Mouse (Mus musculus) gastrocnemius, postnatal 36 days (tissue): Measurements from ENCODE around the gene Mnat1. TPM values are rescaled to one million over a fixed set of nuclear protein-coding genes. Genes with fewer than 3 reads are reported as not detected.
"Not testable (repeated sequence)": the region's sequence is repeated elsewhere in the genome, so short reads cannot be mapped to it uniquely, and the experiment has no call there.

Experiments
- DNase-seq, 2 experiments: peaks; one replicate each; pipeline ENCODE4 v3.0.0; 2022
- intact Hi-C: fragments of 180-260 bp; cut with DNase I; formaldehyde crosslinking; loops from one replicate; pipeline ENCODE4 v1.15.1; 2025
- total RNA-seq, 2 experiments: library from RNA; stranded (reverse); gene quantifications; 2 replicates each; pipeline ENCODE4 v1.2.3; 2021

Gene Mnat1
- total RNA-seq, 2 experiments from 2014 or later: 13.1 to 15.9 TPM

- DNase-seq: peak; percentile 70 to 72
- intact Hi-C loops: loop anchor here (2.0 to 10.0 kb wide), 2 partner anchors 60 to 92 kb away; partner anchors contain the start of gene Six1
Observed at GRCm38 (mm10) chr12:73113196-73113595, 10.3 kb upstream of the Mnat1 start, which contains the start of gene Six4. Gene Six4 (minus strand): TSS chr12:73113456.

DNA sequence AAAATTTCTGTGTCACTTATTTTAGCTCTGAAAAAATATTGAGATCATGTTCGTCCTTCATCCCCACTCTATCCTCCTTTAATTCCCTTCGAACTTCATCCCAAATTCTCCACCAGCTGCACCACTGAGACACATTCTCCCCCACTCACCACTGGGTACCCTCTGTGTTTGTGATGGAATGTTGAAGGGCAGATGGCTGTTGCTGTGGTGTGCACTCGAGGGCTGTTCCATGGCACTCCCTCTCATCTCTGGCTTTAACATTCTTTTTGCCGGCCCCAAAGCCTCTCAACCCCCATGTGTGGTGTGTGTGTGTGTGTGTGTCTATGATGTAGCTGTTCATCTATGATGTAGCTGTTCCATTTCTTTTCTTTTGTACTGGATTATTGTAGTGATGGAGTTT lies 1.7 kb downstream of the Mnat1 start:
- no peak for DNase-seq
- intact Hi-C loops: no loop called here

- intact Hi-C loops: no loop called here
- DNase-seq: no peak
Observed at GRCm38 (mm10) chr12:73140732-73141131, 17.2 kb downstream of the Mnat1 start.

GRCm38 (mm10) chr12:73147236-73147635 lies 23.7 kb downstream of the Mnat1 start:
- DNase-seq: no peak
- intact Hi-C loops: no loop called here

- intact Hi-C loops, DNase-seq: not testable (repeated sequence)
Observed at GRCm38 (mm10) chr12:73151038-73151437, 27.5 kb downstream of the Mnat1 start.

DNA sequence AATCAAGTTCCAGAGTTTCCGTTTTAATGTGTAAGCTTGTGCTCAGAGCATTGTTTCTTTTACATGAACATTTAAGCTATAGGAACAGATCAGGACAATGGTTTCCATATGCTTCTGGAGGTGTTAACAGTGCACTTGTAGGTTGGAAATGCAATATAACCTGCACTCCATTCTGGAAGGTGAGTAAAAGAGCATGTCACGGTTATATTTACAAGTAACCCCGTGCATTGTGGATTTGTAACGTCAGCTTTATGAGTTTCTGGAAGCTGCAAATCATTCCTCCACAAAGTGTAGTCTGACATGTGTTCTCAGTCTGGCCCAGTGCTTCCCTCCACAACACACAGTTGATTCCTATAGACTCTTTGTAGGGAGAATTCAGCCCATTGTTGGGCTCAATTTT lies 30.6 kb downstream of the Mnat1 start:
- DNase-seq: no peak
- intact Hi-C loops: no loop called here

DNA sequence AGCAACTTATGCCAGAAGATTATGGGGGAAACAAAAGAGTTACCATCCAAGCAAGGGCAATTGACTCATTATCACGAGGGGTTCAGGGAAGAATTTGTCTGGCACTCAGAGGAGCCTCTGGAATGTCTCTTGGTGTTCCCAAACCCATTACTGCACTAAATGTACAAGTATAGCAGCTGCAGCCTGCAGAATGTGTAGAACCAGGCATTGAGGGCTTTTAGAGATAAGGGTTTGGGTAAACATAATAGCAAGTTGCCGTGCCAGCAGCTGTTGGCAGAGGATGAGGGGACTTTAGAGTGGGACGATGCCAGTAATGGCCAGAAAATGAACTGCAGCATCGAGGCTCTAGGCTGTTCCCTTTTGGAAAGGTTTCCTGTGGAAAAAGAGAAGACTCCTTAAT lies 36.8 kb downstream of the Mnat1 start:
- no peak for DNase-seq
- intact Hi-C loops: no loop called here

- DNase-seq: no peak
- intact Hi-C loops: no loop called here
Observed at GRCm38 (mm10) chr12:73162408-73163181, 39.1 kb downstream of the Mnat1 start.

DNA sequence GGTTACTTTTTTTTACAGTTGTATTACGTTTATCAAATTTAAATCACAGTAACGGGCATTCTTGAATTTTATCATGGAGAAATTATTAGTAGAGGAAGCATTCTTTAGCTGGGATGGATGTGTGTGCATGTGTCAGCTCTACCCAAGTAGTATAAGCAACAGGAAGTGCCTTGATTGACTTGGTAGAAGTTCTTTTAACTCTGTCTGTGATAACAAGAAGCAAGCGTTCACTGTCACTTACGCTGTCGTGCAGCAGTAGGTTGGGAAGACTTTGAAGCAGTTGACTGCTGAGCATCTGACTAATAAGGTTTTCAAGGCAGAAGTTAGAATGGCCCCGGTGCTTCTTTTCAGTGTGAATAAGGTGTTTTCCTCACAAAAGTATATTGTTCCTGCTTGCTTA lies 47.3 kb downstream of the Mnat1 start:
- DNase-seq: no peak
- intact Hi-C loops: no loop called here

GRCm38 (mm10) chr12:73183896-73184295 lies 60.4 kb downstream of the Mnat1 start:
- no peak for DNase-seq
- intact Hi-C loops: no loop called here

DNA sequence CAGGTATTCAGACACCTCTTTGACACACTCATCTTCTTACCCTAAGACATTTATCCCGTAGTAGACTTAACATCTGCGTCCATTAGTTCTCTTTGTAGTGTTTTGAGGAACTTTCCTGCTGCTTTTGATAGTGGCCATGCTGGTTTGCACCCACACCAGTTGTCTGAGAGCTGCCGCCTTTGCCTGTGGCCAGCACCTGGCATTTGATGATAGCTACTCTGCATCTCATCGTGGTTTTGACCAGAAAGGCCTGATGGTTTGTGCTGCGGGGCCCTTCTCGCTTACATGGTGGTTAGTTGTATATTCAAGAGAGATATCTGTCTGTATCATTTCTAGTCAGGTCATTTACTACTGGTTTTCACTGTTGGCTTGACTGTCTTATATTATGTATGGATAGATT lies 73.8 kb downstream of the Mnat1 start:
- intact Hi-C loops: no loop called here
- DNase-seq: no peak

DNA sequence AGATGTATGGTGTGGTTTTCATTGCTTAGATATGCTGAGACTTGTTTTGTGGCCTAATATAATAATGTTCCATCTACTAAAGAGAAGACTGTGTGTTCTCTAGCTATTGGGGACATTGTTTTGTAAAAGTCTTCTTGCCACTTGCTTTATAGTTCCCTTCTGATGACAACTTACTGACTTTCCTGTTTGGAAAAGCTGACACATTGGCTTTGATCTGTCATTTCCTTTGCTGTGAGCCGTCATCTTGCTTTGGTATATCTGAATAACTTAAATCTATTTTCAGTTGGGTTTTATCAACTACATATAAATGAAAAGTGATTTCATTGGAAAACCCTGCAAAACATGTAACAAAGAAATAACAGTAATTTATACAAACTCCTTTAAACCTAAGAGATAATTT lies 74.9 kb downstream of the Mnat1 start:
- intact Hi-C loops: no loop called here
- no peak for DNase-seq

DNA sequence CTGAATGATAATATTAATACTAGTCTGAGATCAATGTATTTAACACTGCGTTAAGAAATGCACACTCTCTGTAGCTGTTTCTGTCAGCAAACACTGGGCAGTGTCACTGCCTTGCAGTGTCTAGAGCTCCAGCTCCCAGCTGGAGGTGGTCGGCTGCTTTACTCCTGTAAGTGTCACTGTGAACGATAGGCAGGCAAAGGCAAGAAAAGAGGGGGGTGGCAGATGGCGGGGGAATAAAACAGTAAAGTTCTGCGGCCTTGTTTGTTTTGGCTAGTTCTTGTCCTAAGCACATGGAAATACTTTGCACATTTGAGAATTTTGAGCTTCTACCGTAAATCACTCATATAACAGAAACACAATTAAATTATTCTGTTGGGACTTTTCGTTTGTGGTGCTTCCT lies 75.9 kb downstream of the Mnat1 start:
- intact Hi-C loops: no loop called here

DNA sequence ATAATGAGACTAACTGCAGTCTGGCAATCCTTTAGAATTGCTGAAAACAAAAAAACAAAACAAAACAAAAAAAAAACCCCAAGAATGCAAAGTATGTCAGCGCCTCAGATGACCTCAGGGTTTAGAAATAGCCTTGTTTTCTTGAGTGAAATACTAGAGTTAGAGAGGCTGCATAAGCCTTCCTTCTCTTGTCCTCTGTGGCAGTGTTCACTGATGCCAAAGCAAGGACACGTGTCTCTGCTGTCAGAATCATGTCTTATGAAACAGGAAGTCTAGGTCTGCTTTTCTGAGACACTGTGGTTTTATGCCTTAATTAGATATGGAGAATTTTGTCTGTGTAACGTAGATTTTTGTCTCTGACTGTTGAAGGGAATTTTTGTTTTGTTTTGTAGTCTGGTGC lies 78.1 kb downstream of the Mnat1 start:
- DNase-seq: no peak
- intact Hi-C loops: loop anchor here (10.0 kb wide), 2 partner anchors 87 to 147 kb away; partner anchors contain the start of genes Six1 and Six4

More for the DNA sequence above, 75.9 kb downstream of the Mnat1 start:
- DNase-seq: no peak

DNA sequence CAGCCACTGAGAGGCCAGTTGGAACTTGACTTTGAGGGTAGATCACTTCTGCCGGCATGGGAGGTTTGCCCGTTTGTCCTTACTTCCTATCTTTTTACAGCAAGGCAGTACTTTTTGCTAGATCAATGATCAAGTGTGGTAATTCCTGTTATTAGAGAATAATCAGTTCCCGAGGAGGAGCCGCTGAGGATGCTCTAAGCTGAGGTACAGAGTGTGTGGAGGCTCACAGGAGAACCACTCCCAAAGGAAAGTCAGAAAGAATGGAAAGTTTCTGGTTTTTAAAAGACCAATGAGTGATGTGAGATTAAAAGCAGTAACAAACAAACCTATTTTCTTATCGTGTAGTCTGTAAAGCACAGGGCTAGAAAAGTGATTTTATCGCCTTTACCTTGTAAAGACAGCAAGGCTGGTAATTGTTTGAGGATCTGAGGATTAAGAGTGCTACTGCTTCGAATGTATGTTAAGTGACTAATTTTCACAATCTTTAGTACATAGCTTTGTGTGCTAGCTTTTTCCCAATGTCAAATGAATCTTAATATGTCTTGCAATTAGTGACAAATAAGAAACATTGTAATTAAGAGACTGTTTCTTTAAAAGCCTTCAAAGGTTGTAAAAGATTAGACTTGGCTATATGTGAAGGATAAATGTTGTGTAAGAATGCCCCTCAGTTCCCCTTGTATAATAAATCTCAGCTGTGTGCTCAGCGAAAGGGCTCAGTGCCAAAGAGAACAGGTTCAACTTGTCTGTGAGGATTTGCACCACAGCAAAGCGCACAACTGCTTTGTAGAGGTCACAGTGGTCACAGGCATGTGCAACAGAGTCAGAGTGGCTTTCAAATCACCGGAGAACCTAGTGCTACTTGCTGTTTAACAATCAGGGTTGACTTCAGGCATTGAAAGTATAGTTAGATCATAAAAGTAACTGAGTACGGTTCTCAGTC lies 82.5 kb downstream of the Mnat1 start:
- intact Hi-C loops: loop anchor here (10.0 kb wide), 2 partner anchors 91 to 151 kb away; partner anchors contain the start of genes Six1 and Six4
- peak in 1 of 2 experiments; percentile 18 for DNase-seq

DNA sequence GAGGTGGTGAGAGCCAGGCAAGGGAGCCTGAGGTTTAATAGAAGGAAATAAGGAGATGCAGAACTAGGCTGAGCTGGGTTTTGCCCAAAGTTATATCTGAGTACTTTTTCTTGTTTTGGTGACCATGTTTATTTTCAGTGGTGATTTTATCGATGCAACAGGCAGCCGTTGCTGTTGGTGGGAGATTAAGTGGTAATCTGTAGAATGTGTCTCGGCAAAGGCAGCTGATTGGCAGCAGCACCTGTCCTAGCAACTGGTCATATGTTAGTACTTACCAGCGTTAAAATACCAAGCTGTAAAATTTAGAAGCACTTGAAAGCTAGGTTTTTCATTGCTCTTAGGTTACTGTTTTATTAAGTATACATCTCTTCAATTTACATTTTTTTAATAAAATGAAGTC lies 83.5 kb downstream of the Mnat1 start:
- intact Hi-C loops: loop anchor here (10.0 kb wide), 2 partner anchors 92 to 152 kb away; partner anchors contain the start of genes Six1 and Six4
- no peak for DNase-seq

- DNase-seq: no peak
- intact Hi-C loops: loop anchor here (10.0 kb wide), 2 partner anchors 93 to 153 kb away; partner anchors contain the start of genes Six1 and Six4
Observed at GRCm38 (mm10) chr12:73207461-73207860, 83.9 kb downstream of the Mnat1 start.

DNA sequence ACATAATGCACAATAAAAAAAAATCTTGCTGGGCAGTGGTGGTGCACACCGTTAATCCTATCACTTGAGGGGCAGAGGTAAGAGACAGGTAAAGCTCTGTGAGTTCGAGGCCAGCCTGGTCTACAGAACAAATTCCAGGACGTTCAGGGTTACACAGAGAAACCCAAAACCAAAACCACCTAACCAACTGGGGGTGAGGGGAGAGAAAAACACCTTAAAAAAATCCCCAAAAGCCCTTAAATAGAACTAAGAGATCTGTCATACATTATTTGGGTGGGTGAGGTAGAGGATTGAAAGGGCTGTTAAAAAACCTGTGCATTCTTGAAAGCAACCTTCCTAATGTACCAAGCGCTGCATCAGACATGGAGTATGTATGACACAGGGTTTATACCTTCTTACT lies 85.0 kb downstream of the Mnat1 start:
- intact Hi-C loops: loop anchor here (10.0 kb wide), 2 partner anchors 94 to 154 kb away; partner anchors contain the start of genes Six1 and Six4
- no peak for DNase-seq

- DNase-seq: no peak
- intact Hi-C loops: loop anchor here (10.0 kb wide), 2 partner anchors 94 to 154 kb away; partner anchors contain the start of genes Six1 and Six4
Observed at GRCm38 (mm10) chr12:73209117-73209516, 85.6 kb downstream of the Mnat1 start.

DNA sequence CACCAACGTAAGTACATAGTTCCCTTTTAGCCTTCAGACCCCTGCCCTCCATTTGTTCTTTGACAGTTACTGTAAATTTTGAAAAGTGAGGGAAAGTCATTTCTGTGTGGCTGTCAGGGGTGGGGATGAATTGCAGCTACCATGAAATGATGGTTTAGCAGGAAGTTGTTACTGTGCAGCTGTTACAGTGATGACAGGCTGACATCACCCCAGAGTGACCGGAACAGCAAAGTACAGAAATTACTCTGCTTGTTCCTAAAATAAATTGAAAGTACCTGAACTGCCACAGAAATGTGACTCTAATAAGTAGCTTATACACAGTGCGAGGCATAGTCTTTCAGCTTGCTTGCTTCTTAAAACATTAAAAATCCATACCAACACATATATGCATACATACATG lies 86.9 kb downstream of the Mnat1 start:
- no peak for DNase-seq

GRCm38 (mm10) chr12:73215773-73216172 lies 92.3 kb downstream of the Mnat1 start:
- no peak for DNase-seq

More for the DNA sequence above, 86.9 kb downstream of the Mnat1 start:
- intact Hi-C loops: no loop called here

More at GRCm38 (mm10) chr12:73215773-73216172, 92.3 kb downstream of the Mnat1 start:
- intact Hi-C loops: no loop called here
